Mouse (Mus musculus) myocyte (in vitro differentiated cells): ENCODE measurements around the gene Myt1l. TPM values are rescaled to one million over a fixed set of nuclear protein-coding genes. Genes with fewer than 3 reads are reported as not detected.

Experiments used
- H3K27me3 ChIP-seq: one replicate; pipeline ENCODE4 v1.6.1; 2011; ENCODE audit not compliant: control insufficient read depth, insufficient read depth, insufficient read length
- H3K36me3 ChIP-seq: one replicate; pipeline ENCODE4 v1.6.1; 2011; ENCODE audit not compliant: control insufficient read depth, insufficient read depth
- H3K4me2 ChIP-seq: one replicate; pipeline ENCODE4 v1.6.1; 2011; ENCODE audit warnings: low read depth, control low read depth
- H3K4me3 ChIP-seq: one replicate; pipeline ENCODE4 v1.5.1; 2011; ENCODE audit warnings: mild to moderate bottlenecking, control low read depth, moderate library complexity
- H3K79me2 ChIP-seq: one replicate; pipeline ENCODE4 v1.6.1; 2011; ENCODE audit not compliant: control insufficient read depth, insufficient read depth
- H3ac ChIP-seq: one replicate; pipeline ENCODE4 v1.6.1; 2011; ENCODE audit not compliant: control insufficient read depth, insufficient read length
- CEBPB ChIP-seq: IDR thresholded peaks from 2 replicates; pipeline ENCODE4 v1.6.1; 2011; ENCODE audit warnings: mild to moderate bottlenecking, moderate library complexity; ENCODE audit not compliant: poor library complexity, insufficient read depth, severe bottlenecking
- E2F4 ChIP-seq: IDR thresholded peaks from one replicate; pipeline ENCODE4 v1.6.1; 2011; ENCODE audit warnings: mild to moderate bottlenecking, control low read depth, moderate library complexity; ENCODE audit not compliant: insufficient read depth
- MAX ChIP-seq: IDR thresholded peaks from one replicate; pipeline ENCODE4 v1.6.1; 2011; ENCODE audit warnings: low read depth, mild to moderate bottlenecking, control low read depth
- MYOD1 ChIP-seq, 3 experiments: IDR thresholded peaks; one replicate each; pipeline ENCODE4 v1.6.1; 2011; ENCODE audit warnings: control low read depth in 2 of 3, low read depth in 2 of 3, mild to moderate bottlenecking in 2 of 3, moderate library complexity in 1 of 3; ENCODE audit not compliant: insufficient read length in 2 of 3, control insufficient read depth in 1 of 3
- MYOG ChIP-seq, 3 experiments: IDR thresholded peaks; one replicate each; pipeline ENCODE4 v1.6.1; 2011; ENCODE audit warnings: control low read depth in 2 of 3, low read depth in 2 of 3, mild to moderate bottlenecking in 2 of 3; ENCODE audit not compliant: insufficient read length in 2 of 3, control insufficient read depth in 1 of 3, insufficient read depth in 1 of 3
- POLR2A ChIP-seq: IDR thresholded peaks from one replicate; pipeline ENCODE4 v1.6.1; 2011; ENCODE audit warnings: low read depth, mild to moderate bottlenecking, control low read depth, moderate library complexity; ENCODE audit not compliant: insufficient read length
- POLR2AphosphoS2 ChIP-seq: IDR thresholded peaks from one replicate; pipeline ENCODE4 v1.6.1; 2011; ENCODE audit warnings: low read depth, control low read depth; ENCODE audit not compliant: insufficient read length
- REST ChIP-seq: IDR thresholded peaks from one replicate; pipeline ENCODE4 v1.6.1; 2011; ENCODE audit warnings: mild to moderate bottlenecking, control low read depth, moderate library complexity; ENCODE audit not compliant: insufficient read depth, insufficient read length
- SRF ChIP-seq: IDR thresholded peaks from one replicate; pipeline ENCODE4 v1.6.1; 2011; ENCODE audit warnings: low read depth; ENCODE audit not compliant: control insufficient read depth, insufficient read length
- TCF12 ChIP-seq: IDR thresholded peaks from one replicate; pipeline ENCODE4 v1.6.1; 2011; ENCODE audit warnings: mild to moderate bottlenecking, control low read depth; ENCODE audit not compliant: poor library complexity, insufficient read depth, severe bottlenecking
- TCF3 ChIP-seq: IDR thresholded peaks from one replicate; pipeline ENCODE4 v1.6.1; 2011; ENCODE audit warnings: low read depth, control low read depth; ENCODE audit not compliant: insufficient read length
- USF1 ChIP-seq: IDR thresholded peaks from one replicate; pipeline ENCODE4 v1.6.1; 2011; ENCODE audit warnings: low read depth, mild to moderate bottlenecking, control low read depth, moderate library complexity
- polyA plus RNA-seq: library from polyadenylated mRNA; unstranded; fragments of >200 nt; fragmentation: generic; extraction: Trizol; gene quantifications from one replicate; pipeline ENCODE4 v1.2.1, GENCODE M21; 2012; ENCODE audit warnings: missing spikeins

Gene Myt1l
- polyA plus RNA-seq, 1 experiment: 0.01 TPM

DNA sequence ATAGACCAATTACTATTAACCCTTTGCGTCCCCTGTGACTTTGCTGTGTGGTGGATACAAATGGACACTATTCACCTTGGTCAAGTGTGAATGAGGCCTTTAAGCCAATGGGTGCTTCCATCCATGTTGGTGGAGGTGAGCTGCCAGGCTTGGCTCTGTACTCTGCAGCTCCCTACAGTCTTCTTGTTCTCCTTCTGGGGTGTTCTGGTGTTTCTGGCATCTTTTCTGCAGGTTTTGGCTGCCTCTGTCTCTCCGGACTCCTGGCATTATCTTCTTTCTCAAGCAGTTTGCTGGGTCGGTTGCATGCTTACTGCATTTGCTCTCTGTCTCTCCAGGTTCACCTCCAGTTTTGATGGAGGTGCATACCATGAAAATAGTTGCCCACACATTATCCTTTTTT is 416.5 kb downstream of the Myt1l start:
- Histone ChIP-seq H3K36me3 (no peaks in the 10 kb centered on the region), H3K4me3 (no peak overlapping the region), H3K4me2 (peak overlapping the region; percentile 60), H3ac (no peak overlapping the region), H3K79me2 (peaks cover 93% of the 10 kb centered on the region), H3K27me3 (no peaks in the 10 kb centered on the region)
- no peak for TF ChIP-seq POLR2A
- no peak for TF ChIP-seq MAX
- no peak for TF ChIP-seq TCF12
- no peak for TF ChIP-seq POLR2AphosphoS2
- TF ChIP-seq REST: no peak
- TF ChIP-seq MYOD1 (IDR thresholded peaks at IDR 0.05; ENCODE audit: control insufficient read depth in 1 of 3, insufficient read length in 2 of 3, low read depth in 2 of 3): no peak
- no peak for TF ChIP-seq USF1
- no peak for TF ChIP-seq E2F4
- TF ChIP-seq CEBPB: no peak
- no peak for TF ChIP-seq TCF3
- TF ChIP-seq MYOG (IDR thresholded peaks at IDR 0.05; ENCODE audit: control insufficient read depth in 1 of 3, insufficient read depth in 1 of 3, insufficient read length in 2 of 3, low read depth in 2 of 3): no peak
- TF ChIP-seq SRF: no peak

GRCm38 (mm10) chr12:29945182-29945743 is 417.1 kb downstream of the Myt1l start:
- H3K4me2 ChIP-seq: peak overlapping the region; percentile 60
- H3ac ChIP-seq: no peak overlapping the region
- H3K27me3 ChIP-seq: no peaks in the 10 kb centered on the region
- TF ChIP-seq MYOD1 (IDR thresholded peaks at IDR 0.05; ENCODE audit: control insufficient read depth in 1 of 3, insufficient read length in 2 of 3, low read depth in 2 of 3) (peak in 2 of 3 experiments; percentile 58 to 68), E2F4 (no peak), TCF3 (peak; percentile 48), MYOG (IDR thresholded peaks at IDR 0.05; ENCODE audit: control insufficient read depth in 1 of 3, insufficient read depth in 1 of 3, insufficient read length in 2 of 3, low read depth in 2 of 3) (peak in 2 of 3 experiments; percentile 8 to 68), USF1 (no peak), TCF12 (no peak)
- H3K36me3 ChIP-seq: no peaks in the 10 kb centered on the region
- H3K79me2 ChIP-seq: peaks cover 93% of the 10 kb centered on the region
- no peak overlapping the region for H3K4me3 ChIP-seq

GRCm38 (mm10) chr12:29951043-29951442 is 422.9 kb downstream of the Myt1l start:
- TF ChIP-seq POLR2AphosphoS2 (no peak), CEBPB (no peak), USF1 (no peak), SRF (no peak), REST (no peak)
- no peak overlapping the region for H3K4me3 ChIP-seq
- H3ac ChIP-seq: no peak overlapping the region
- H3K79me2 ChIP-seq: peaks cover 76% of the 10 kb centered on the region
- no peaks in the 10 kb centered on the region for H3K36me3 ChIP-seq
- no peaks in the 10 kb centered on the region for H3K27me3 ChIP-seq
- H3K4me2 ChIP-seq: no peak overlapping the region

DNA sequence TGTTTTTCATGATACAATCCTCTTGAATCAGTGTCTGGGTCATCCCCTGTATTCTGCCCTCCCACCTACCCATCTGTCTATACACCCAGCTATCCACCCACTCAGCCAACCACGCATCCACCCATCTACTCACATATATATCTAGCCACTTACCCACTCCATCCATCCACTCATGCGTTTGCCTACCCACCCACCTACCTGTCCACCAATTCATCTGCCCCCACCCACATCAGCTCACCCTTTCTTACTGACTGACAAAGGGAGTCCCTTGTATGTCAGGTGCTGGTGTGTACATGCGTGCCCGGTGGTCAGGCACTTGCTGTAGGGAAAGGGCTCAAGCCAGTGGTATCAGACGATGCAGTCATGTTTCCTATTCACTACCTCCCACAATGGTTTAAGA is 423.3 kb downstream of the Myt1l start:
- Histone ChIP-seq H3K4me2 (no peak overlapping the region), H3K27me3 (no peaks in the 10 kb centered on the region), H3K4me3 (no peak overlapping the region), H3ac (no peak overlapping the region), H3K79me2 (peaks cover 74% of the 10 kb centered on the region), H3K36me3 (no peaks in the 10 kb centered on the region)
- TF ChIP-seq MAX (no peak), MYOD1 (IDR thresholded peaks at IDR 0.05; ENCODE audit: control insufficient read depth in 1 of 3, insufficient read length in 2 of 3, low read depth in 2 of 3) (no peak), SRF (no peak), POLR2A (no peak), TCF3 (no peak), REST (no peak), CEBPB (no peak), E2F4 (no peak), POLR2AphosphoS2 (no peak), USF1 (no peak)

GRCm38 (mm10) chr12:29952102-29952501 is 423.9 kb downstream of the Myt1l start:
- TF ChIP-seq USF1: no peak
- TF ChIP-seq REST: no peak
- TF ChIP-seq E2F4: no peak
- no peak for TF ChIP-seq MAX
- TF ChIP-seq TCF3: no peak
- TF ChIP-seq MYOG (IDR thresholded peaks at IDR 0.05; ENCODE audit: control insufficient read depth in 1 of 3, insufficient read depth in 1 of 3, insufficient read length in 2 of 3, low read depth in 2 of 3): no peak
- no peak for TF ChIP-seq SRF
- no peak for TF ChIP-seq POLR2A
- TF ChIP-seq TCF12: no peak

More at GRCm38 (mm10) chr12:29952102-29952501, 423.9 kb downstream of the Myt1l start:
- no peaks in the 10 kb centered on the region for H3K27me3 ChIP-seq
- peaks cover 74% of the 10 kb centered on the region for H3K79me2 ChIP-seq
- no peak overlapping the region for H3K4me3 ChIP-seq
- H3K4me2 ChIP-seq: no peak overlapping the region
- no peak overlapping the region for H3ac ChIP-seq
- H3K36me3 ChIP-seq: no peaks in the 10 kb centered on the region
